In the genomic region with DNA sequence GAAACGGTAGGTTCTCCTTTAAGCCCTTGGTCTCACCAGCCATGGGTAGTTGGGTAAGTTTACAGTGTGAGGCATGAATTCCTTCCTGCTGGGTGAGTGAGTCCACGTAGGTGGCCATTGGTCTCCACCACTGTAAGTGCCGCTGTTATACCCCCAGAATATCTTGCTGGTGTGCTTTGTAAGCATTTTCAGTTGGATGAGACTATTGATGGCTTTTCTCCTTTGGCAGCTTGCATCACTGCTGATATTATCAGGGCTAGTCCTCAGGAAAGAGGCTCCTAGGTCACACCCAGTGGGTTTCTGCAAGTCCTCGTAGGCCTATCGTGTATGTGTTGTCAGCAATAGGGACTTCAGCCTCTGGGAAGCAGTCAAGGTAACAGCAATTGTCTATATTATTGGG, we compare ENCODE assay signal across 26 mouse cellular contexts.
DNase-seq lines count a peak whose midpoint lies in the region; ATAC-seq lines count a peak whose summit lies in the region.
"Had no signal": no experiment of that assay in that cellular context is flagged by ENCODE, and none has a peak within 500 bp of the region (broad histone marks: within the 10 kb centered on the region; RNA-seq: fewer than 3 reads in every experiment).

No protein-coding gene starts in this region.

- H3K4me2 ChIP-seq in midbrain, embryonic 11.5 days: no peak overlapping the region
- no peak overlapping the region for H3K4me2 ChIP-seq in midbrain, embryonic 14.5 days (ENCODE audit: low read length)
- H3K4me2 ChIP-seq: embryonic facial prominence, embryonic 12.5 days; embryonic facial prominence, embryonic 15.5 days; heart, embryonic 13.5 days; hindbrain, embryonic 12.5 days; hindbrain, embryonic 15.5 days had no signal

- H3K4me3 ChIP-seq in midbrain, embryonic 11.5 days (ENCODE audit: low read depth, low read length): no peak overlapping the region
- H3K4me3 ChIP-seq in midbrain, embryonic 14.5 days (replicated peaks; ENCODE audit: low read depth, low read length): no peak overlapping the region
- H3K4me3 ChIP-seq: embryonic facial prominence, embryonic 12.5 days; embryonic facial prominence, embryonic 15.5 days; gastrocnemius, adult 2 months; heart, adult 2 months; heart, embryonic 10.5 days; heart, embryonic 13.5 days; hindbrain, embryonic 12.5 days; hindbrain, embryonic 15.5 days had no signal

- H3K27ac ChIP-seq in midbrain, embryonic 11.5 days (ENCODE audit: low read depth, low read length): no peak overlapping the region
- no peak overlapping the region for H3K27ac ChIP-seq in midbrain, embryonic 14.5 days (replicated peaks; ENCODE audit: low read depth, low read length)
- H3K27ac ChIP-seq: embryonic facial prominence, embryonic 12.5 days; embryonic facial prominence, embryonic 15.5 days; gastrocnemius, adult 2 months; heart, adult 2 months; heart, embryonic 10.5 days; heart, embryonic 13.5 days; hindbrain, embryonic 12.5 days; hindbrain, embryonic 15.5 days had no signal

- no peaks in the 10 kb centered on the region for H3K27me3 ChIP-seq in midbrain, embryonic 11.5 days (ENCODE audit: control insufficient read depth, insufficient read depth, low read length)
- H3K27me3 ChIP-seq in midbrain, embryonic 14.5 days (ENCODE audit: control insufficient read depth, insufficient read depth, low read length): no peaks in the 10 kb centered on the region
- H3K27me3 ChIP-seq: CH12.LX; embryonic facial prominence, embryonic 12.5 days; embryonic facial prominence, embryonic 15.5 days; heart, embryonic 13.5 days; hindbrain, embryonic 12.5 days; hindbrain, embryonic 15.5 days had no signal

- ATAC-seq in midbrain, embryonic 11.5 days (ENCODE audit: low FRiP score): no peak
- no peak for ATAC-seq in midbrain, embryonic 14.5 days (ENCODE audit: low FRiP score, low TSS enrichment)
- 0 out of 2 replicates have a peak, but pooled peaks have one; percentile 17 for ATAC-seq in megakaryocyte progenitor cell, adult 5-6 weeks (replicated peaks; ENCODE audit: poor library complexity)
- ATAC-seq: activated CD4-positive, CD25-positive, alpha-beta regulatory T cell, adult 4 months; forebrain, embryonic 14.5 days; forebrain, postnatal 0 days had no signal

- no peaks in the 10 kb centered on the region for H3K36me3 ChIP-seq in midbrain, embryonic 11.5 days (ENCODE audit: control insufficient read depth, insufficient read depth, low read length)
- no peaks in the 10 kb centered on the region for H3K36me3 ChIP-seq in midbrain, embryonic 14.5 days (ENCODE audit: control insufficient read depth, insufficient read depth, low read length)
- H3K36me3 ChIP-seq: embryonic facial prominence, embryonic 12.5 days; embryonic facial prominence, embryonic 15.5 days; heart, embryonic 10.5 days; heart, embryonic 13.5 days; hindbrain, embryonic 12.5 days; hindbrain, embryonic 15.5 days had no signal

- H3K9ac ChIP-seq in midbrain, embryonic 11.5 days (ENCODE audit: low read length): no peak overlapping the region
- no peak overlapping the region for H3K9ac ChIP-seq in midbrain, embryonic 14.5 days (replicated peaks; ENCODE audit: low read length)
- H3K9ac ChIP-seq: embryonic facial prominence, embryonic 12.5 days; embryonic facial prominence, embryonic 15.5 days; forebrain, postnatal 0 days; heart, embryonic 13.5 days; hindbrain, embryonic 12.5 days; hindbrain, embryonic 15.5 days had no signal

- H3K9me3 ChIP-seq in midbrain, embryonic 11.5 days (ENCODE audit: control insufficient read depth, low read length): no peaks in the 10 kb centered on the region
- H3K9me3 ChIP-seq in midbrain, embryonic 14.5 days (ENCODE audit: control insufficient read depth, low read length): peaks cover 1% of the 10 kb centered on the region; the same call in 1 of the 2 replicates
- H3K9me3 ChIP-seq: embryonic facial prominence, embryonic 15.5 days; G1E; heart, embryonic 10.5 days; heart, embryonic 13.5 days; hindbrain, embryonic 12.5 days; hindbrain, embryonic 15.5 days had no signal

- DNase-seq in midbrain, embryonic 11.5 days (ENCODE audit: low spot score, missing footprints): peak; percentile 39
- no peak for DNase-seq in midbrain, embryonic 14.5 days
- DNase-seq in MEL-GATA-1-ER (ENCODE audit: extremely low read depth, low read depth): peak; percentile 6
- no peak for DNase-seq in gastrocnemius, postnatal 4 days (ENCODE audit: low spot score in 2 of 2)
- DNase-seq in kidney, postnatal 10 days: no peak
- DNase-seq: adrenal gland, adult 8-10 months; adrenal gland, postnatal 25 days; B cell, adult 2 months; cerebellum, adult 18-20 months; cerebellum, adult 9-10 months; cerebellum, postnatal 14 days; forebrain, postnatal 0 days; gastrocnemius, adult 2 months; gastrocnemius, postnatal 14 days; heart, adult 2 months had no signal

- WGBS in midbrain, embryonic 11.5 days: 86% methylated on average over 5 of the region's 5 CpGs
- 92% methylated on average over 5 of the region's 5 CpGs for WGBS in midbrain, embryonic 14.5 days

- H3K4me1 ChIP-seq in midbrain, embryonic 11.5 days (ENCODE audit: control insufficient read depth, insufficient read depth, low read length): no peaks in the 10 kb centered on the region
- no peaks in the 10 kb centered on the region for H3K4me1 ChIP-seq in midbrain, embryonic 14.5 days (ENCODE audit: control insufficient read depth, insufficient read depth, low read length)
- H3K4me1 ChIP-seq: embryonic facial prominence, embryonic 12.5 days; embryonic facial prominence, embryonic 15.5 days; heart, embryonic 10.5 days; heart, embryonic 13.5 days; hindbrain, embryonic 12.5 days; hindbrain, embryonic 15.5 days had no signal

Comparison
In these comparisons a context has a peak if more than half of its experiments do, and no peak if none do; other contexts are left out.
1. DNase-seq: peak in midbrain, embryonic 11.5 days (single experiment) and MEL-GATA-1-ER (single experiment); none in midbrain, embryonic 14.5 days (single experiment), gastrocnemius, postnatal 4 days (0 of 2) and kidney, postnatal 10 days (single experiment).